Comparison of ENCODE assay signal across 12 mouse cellular contexts in genomic region chr4:31454898-31455297, GRCm38 (mm10).
DNase-seq lines count a peak whose midpoint lies in the region; ATAC-seq lines count a peak whose summit lies in the region.
"Had no signal": no experiment of that assay in that cellular context is flagged by ENCODE, and none has a peak within 500 bp of the region (broad histone marks: within the 10 kb centered on the region; RNA-seq: fewer than 3 reads in every experiment).

No protein-coding gene starts in this region.

- WGBS in heart, embryonic 13.5 days, result 28% methylated on average over 7 of the region's 7 CpGs
- WGBS in hindbrain, embryonic 13.5 days, result 77% methylated on average over 7 of the region's 7 CpGs

- H3K9ac ChIP-seq in heart, embryonic 13.5 days, result 0 out of 2 replicates have a peak overlapping the region, but pooled peaks have one; percentile 38
- H3K9ac ChIP-seq in hindbrain, embryonic 13.5 days, result no peak overlapping the region
- H3K9ac ChIP-seq: liver, embryonic 14.5 days had no signal

- intact Hi-C loops in heart, postnatal 25 days (cut with DNase I), result no loop called here

- peak overlapping the region; percentile 24 for H3K4me3 ChIP-seq in heart, embryonic 13.5 days
- H3K4me3 ChIP-seq in hindbrain, embryonic 13.5 days, result no peak overlapping the region
- H3K4me3 ChIP-seq: left cerebral cortex, adult 2 months had no signal

- peak overlapping the region; percentile 77 for H3K27ac ChIP-seq in heart, embryonic 13.5 days (replicated peaks)
- no peak overlapping the region for H3K27ac ChIP-seq in hindbrain, embryonic 13.5 days
- H3K27ac ChIP-seq: left cerebral cortex, adult 2 months; liver, embryonic 14.5 days had no signal

- peak overlapping the region; percentile 62 for H3K4me2 ChIP-seq in heart, embryonic 13.5 days
- no peak overlapping the region for H3K4me2 ChIP-seq in hindbrain, embryonic 13.5 days

- no peaks in the 10 kb centered on the region for H3K9me3 ChIP-seq in heart, embryonic 13.5 days
- H3K9me3 ChIP-seq in hindbrain, embryonic 13.5 days, result no peaks in the 10 kb centered on the region

- no peaks in the 10 kb centered on the region for H3K27me3 ChIP-seq in heart, embryonic 13.5 days (replicated peaks)
- no peaks in the 10 kb centered on the region for H3K27me3 ChIP-seq in hindbrain, embryonic 13.5 days

- DNase-seq in heart, adult 18-20 months, result peak; percentile 42 to 49
- no peak for DNase-seq in heart, postnatal 25 days (ENCODE audit: low spot score)
- peak; percentile 37 for DNase-seq in 3T3-L1 (ENCODE audit: low read depth, low spot score)
- peak; percentile 8 for DNase-seq in lung, postnatal 14 days
- no peak for DNase-seq in frontal cortex, postnatal 10 days (ENCODE audit: low spot score in 2 of 2)
- DNase-seq in natural killer cell, adult 2 months (ENCODE audit: low spot score in 2 of 2), result no peak
- DNase-seq: cerebellum, postnatal 14 days had no signal

- no peak for ATAC-seq in heart, embryonic 13.5 days (ENCODE audit: extremely low read depth, insufficient number of reproducible peaks, low FRiP score, low TSS enrichment)
- no peak for ATAC-seq in hindbrain, embryonic 13.5 days (ENCODE audit: low FRiP score)
- ATAC-seq: CD4-positive, CD25-positive, alpha-beta regulatory T cell, adult 4 months had no signal

- peaks cover 26% of the 10 kb centered on the region for H3K4me1 ChIP-seq in heart, embryonic 13.5 days
- 0 out of 2 replicates have a peak, but pooled peaks cover 2% of the 10 kb centered on the region for H3K4me1 ChIP-seq in hindbrain, embryonic 13.5 days (replicated peaks)

- no peaks in the 10 kb centered on the region for H3K36me3 ChIP-seq in heart, embryonic 13.5 days
- no peaks in the 10 kb centered on the region for H3K36me3 ChIP-seq in hindbrain, embryonic 13.5 days

Comparison
In these comparisons a context has a peak if more than half of its experiments do, and no peak if none do; other contexts are left out.
1. DNase-seq: peak in heart, adult 18-20 months (2 of 2), 3T3-L1 (single experiment) and lung, postnatal 14 days (single experiment); none in heart, postnatal 25 days (single experiment), frontal cortex, postnatal 10 days (0 of 2) and natural killer cell, adult 2 months (0 of 2).